Mouse (Mus musculus) MEL (cell line): ENCODE measurements around the gene Pcsk4. TPM values are rescaled to one million over a fixed set of nuclear protein-coding genes. Genes with fewer than 3 reads are reported as not detected.

Source experiments
- DNase-seq: peaks from one replicate; pipeline ENCODE4 v3.0.0; 2011; ENCODE audit warnings: low read depth, low spot score
- H3K27ac ChIP-seq: 2 replicates; pipeline ENCODE4 v1.5.1; 2012; ENCODE audit warnings: low read depth, mild to moderate bottlenecking, control low read depth, low read length, moderate library complexity; ENCODE audit not compliant: control insufficient read depth
- H3K27me3 ChIP-seq, 2 experiments: fragments of 150-350 bp in 1 of 2; sonication (generic) in 1 of 2; 2 replicates each; pipeline ENCODE4 v1.6.1; 2012; ENCODE audit warnings: low read length in 2 of 2, mild to moderate bottlenecking in 2 of 2, improper control_type of control experiment in 1 of 2, moderate library complexity in 1 of 2; ENCODE audit not compliant: insufficient read depth in 2 of 2, control insufficient read depth in 1 of 2
- H3K36me3 ChIP-seq, 2 experiments: 2 replicates each; pipeline ENCODE4 v1.6.1; 2012 to 2014; ENCODE audit warnings: low read length in 2 of 2, improper control_type of control experiment in 1 of 2, inconsistent platforms in 1 of 2, mild to moderate bottlenecking in 1 of 2; ENCODE audit not compliant: insufficient read depth in 2 of 2, control insufficient read depth in 1 of 2
- H3K4me1 ChIP-seq, 2 experiments: fragments of 150-350 bp in 1 of 2; sonication (generic) in 1 of 2; 2 replicates each; pipeline ENCODE4 v1.6.1; 2012; ENCODE audit warnings: low read length in 2 of 2, improper control_type of control experiment in 1 of 2, mild to moderate bottlenecking in 1 of 2; ENCODE audit not compliant: insufficient read depth in 2 of 2, control insufficient read depth in 1 of 2
- H3K4me3 ChIP-seq, 2 experiments: fragments of 150-350 bp in 1 of 2; sonication (generic) in 1 of 2; 2 replicates each; pipeline ENCODE4 v1.5.1; 2012; ENCODE audit warnings: low read depth in 2 of 2, low read length in 2 of 2, mild to moderate bottlenecking in 2 of 2, moderate library complexity in 2 of 2, control low read depth in 1 of 2, improper control_type of control experiment in 1 of 2; ENCODE audit not compliant: control insufficient read depth in 1 of 2, insufficient read depth in 1 of 2
- H3K79me2 ChIP-seq: 2 replicates; pipeline ENCODE4 v1.6.1; 2012; ENCODE audit warnings: mild to moderate bottlenecking, low read length, moderate library complexity; ENCODE audit not compliant: control insufficient read depth, poor library complexity, insufficient read depth
- H3K9ac ChIP-seq: 2 replicates; pipeline ENCODE4 v1.6.1; 2012; ENCODE audit warnings: low read depth, mild to moderate bottlenecking, control low read depth, low read length, moderate library complexity; ENCODE audit not compliant: control insufficient read depth, poor library complexity, severe bottlenecking
- H3K9me3 ChIP-seq: fragments of 150-350 bp; sonication (generic); replicated peaks from 2 replicates; pipeline ENCODE4 v1.6.1; 2012; ENCODE audit warnings: mild to moderate bottlenecking, low read length, improper control_type of control experiment, moderate library complexity; ENCODE audit not compliant: insufficient read depth
- BHLHE40 ChIP-seq: IDR thresholded peaks from 2 replicates; pipeline ENCODE4 v1.6.1; 2012; ENCODE audit warnings: low read depth, mild to moderate bottlenecking, inconsistent platforms, low read length, improper control_type of control experiment, borderline replicate concordance
- CHD1 ChIP-seq: IDR thresholded peaks from 2 replicates; pipeline ENCODE4 v1.6.1; 2012; ENCODE audit warnings: low read depth, mild to moderate bottlenecking, inconsistent platforms, low read length, improper control_type of control experiment
- CTCF ChIP-seq, 3 experiments: IDR thresholded peaks in 2 of 3; conservative IDR thresholded peaks in 1 of 3; 2 replicates each; pipeline ENCODE4 v1.5.1; 2011 to 2012; ENCODE audit warnings: low read length in 3 of 3, low read depth in 2 of 3, mild to moderate bottlenecking in 2 of 3, improper control_type of control experiment in 1 of 3, inconsistent platforms in 1 of 3, mixed read lengths in 1 of 3, moderate library complexity in 1 of 3; ENCODE audit not compliant: control insufficient read depth in 1 of 3, insufficient read depth in 1 of 3, poor library complexity in 1 of 3, severe bottlenecking in 1 of 3
- E2F4 ChIP-seq: IDR thresholded peaks from 2 replicates; pipeline ENCODE4 v1.6.1; 2011; ENCODE audit warnings: low read depth, low read length, improper control_type of control experiment, borderline replicate concordance
- ELF1 ChIP-seq: IDR thresholded peaks from 2 replicates; pipeline ENCODE4 v1.6.1; 2014; ENCODE audit warnings: low read depth, mild to moderate bottlenecking, inconsistent platforms, low read length, improper control_type of control experiment, moderate library complexity
- ETS1 ChIP-seq: IDR thresholded peaks from 2 replicates; pipeline ENCODE4 v1.6.1; 2012; ENCODE audit warnings: low read depth, mild to moderate bottlenecking, inconsistent platforms, low read length, improper control_type of control experiment, moderate library complexity
- GABPA ChIP-seq: IDR thresholded peaks from 2 replicates; pipeline ENCODE4 v1.6.1; 2012; ENCODE audit warnings: low read depth, mild to moderate bottlenecking, inconsistent platforms, low read length, improper control_type of control experiment, moderate library complexity
- GATA1 ChIP-seq: IDR thresholded peaks from 2 replicates; pipeline ENCODE4 v1.6.1; 2011; ENCODE audit warnings: low read depth, low read length, improper control_type of control experiment
- HCFC1 ChIP-seq: IDR thresholded peaks from 2 replicates; pipeline ENCODE4 v1.6.1; 2012; ENCODE audit warnings: low read depth, mild to moderate bottlenecking, inconsistent platforms, low read length, improper control_type of control experiment, moderate library complexity
- JUND ChIP-seq: IDR thresholded peaks from 2 replicates; pipeline ENCODE4 v1.6.1; 2011; ENCODE audit warnings: low read depth, mild to moderate bottlenecking, improper control_type of control experiment, low read length
- KAT2A ChIP-seq: conservative IDR thresholded peaks from 2 replicates; pipeline ENCODE4 v1.6.1; 2012; ENCODE audit warnings: low read depth, low read length, improper control_type of control experiment, inconsistent platforms
- MAFK ChIP-seq: IDR thresholded peaks from 2 replicates; pipeline ENCODE4 v1.6.1; 2011; ENCODE audit warnings: low read depth, mild to moderate bottlenecking, low read length, improper control_type of control experiment, borderline replicate concordance
- MAZ ChIP-seq: IDR thresholded peaks from 2 replicates; pipeline ENCODE4 v1.6.1; 2012; ENCODE audit warnings: low read depth, mild to moderate bottlenecking, inconsistent platforms, low read length, improper control_type of control experiment
- MEF2A ChIP-seq: IDR thresholded peaks from 2 replicates; pipeline ENCODE4 v1.6.1; 2014; ENCODE audit warnings: low read depth, mild to moderate bottlenecking, inconsistent platforms, low read length, improper control_type of control experiment; ENCODE audit not compliant: poor library complexity, insufficient replicate concordance, severe bottlenecking; ENCODE audit errors: extremely low read depth
- MYB ChIP-seq: IDR thresholded peaks from 2 replicates; pipeline ENCODE4 v1.6.1; 2011; ENCODE audit warnings: mild to moderate bottlenecking, low read depth, low read length, improper control_type of control experiment
- MYC ChIP-seq: IDR thresholded peaks from 2 replicates; pipeline ENCODE4 v1.6.1; 2011; ENCODE audit warnings: low read depth, mild to moderate bottlenecking, low read length, improper control_type of control experiment, moderate library complexity
- NELFE ChIP-seq: IDR thresholded peaks from 2 replicates; pipeline ENCODE4 v1.6.1; 2011; ENCODE audit warnings: low read depth, low read length, improper control_type of control experiment
- NRF1 ChIP-seq: IDR thresholded peaks from 2 replicates; pipeline ENCODE4 v1.6.1; 2014; ENCODE audit warnings: low read depth, mild to moderate bottlenecking, inconsistent platforms, low read length, improper control_type of control experiment, moderate library complexity; ENCODE audit not compliant: poor library complexity, insufficient read depth, severe bottlenecking
- POLR2A ChIP-seq, 2 experiments: IDR thresholded peaks; 2 replicates each; pipeline ENCODE4 v1.6.1; 2011 to 2012; ENCODE audit warnings: low read length in 2 of 2, mild to moderate bottlenecking in 2 of 2, control low read depth in 1 of 2, improper control_type of control experiment in 1 of 2, low read depth in 1 of 2, moderate library complexity in 1 of 2; ENCODE audit not compliant: control insufficient read depth in 1 of 2, insufficient read depth in 1 of 2, poor library complexity in 1 of 2
- RAD21 ChIP-seq: IDR thresholded peaks from 2 replicates; pipeline ENCODE4 v1.6.1; 2011; ENCODE audit warnings: mild to moderate bottlenecking, low read depth, low read length, improper control_type of control experiment
- RCOR1 ChIP-seq: IDR thresholded peaks from 2 replicates; pipeline ENCODE4 v1.6.1; 2012; ENCODE audit warnings: low read depth, mild to moderate bottlenecking, inconsistent platforms, low read length, improper control_type of control experiment
- TAL1 ChIP-seq: IDR thresholded peaks from 2 replicates; pipeline ENCODE4 v1.6.1; 2012; ENCODE audit warnings: mild to moderate bottlenecking, inconsistent platforms, low read length, moderate library complexity, mixed read lengths
- TBP ChIP-seq: IDR thresholded peaks from 2 replicates; pipeline ENCODE4 v1.8.0; 2011; ENCODE audit warnings: low read depth, low read length, improper control_type of control experiment
- TCF12 ChIP-seq: IDR thresholded peaks from 2 replicates; pipeline ENCODE4 v1.6.1; 2014; ENCODE audit warnings: low read depth, mild to moderate bottlenecking, inconsistent platforms, low read length, improper control_type of control experiment, moderate library complexity
- UBTF ChIP-seq: IDR thresholded peaks from 2 replicates; pipeline ENCODE4 v1.6.1; 2012; ENCODE audit warnings: low read depth, mild to moderate bottlenecking, inconsistent platforms, low read length, improper control_type of control experiment, moderate library complexity, borderline replicate concordance; ENCODE audit not compliant: insufficient read depth
- USF1 ChIP-seq: IDR thresholded peaks from 2 replicates; pipeline ENCODE4 v1.6.1; 2014; ENCODE audit warnings: low read depth, mild to moderate bottlenecking, inconsistent platforms, low read length, improper control_type of control experiment, moderate library complexity
- USF2 ChIP-seq, 2 experiments: IDR thresholded peaks; 2 replicates each; pipeline ENCODE4 v1.6.1; 2011 to 2012; ENCODE audit warnings: improper control_type of control experiment in 2 of 2, low read length in 2 of 2, borderline replicate concordance in 1 of 2, inconsistent platforms in 1 of 2, low read depth in 1 of 2, mild to moderate bottlenecking in 1 of 2; ENCODE audit not compliant: insufficient read depth in 1 of 2
- ZC3H11A ChIP-seq: IDR thresholded peaks from 2 replicates; pipeline ENCODE4 v1.6.1; 2012; ENCODE audit warnings: low read depth, mild to moderate bottlenecking, inconsistent platforms, low read length, improper control_type of control experiment
- ZMIZ1 ChIP-seq: IDR thresholded peaks from 2 replicates; pipeline ENCODE4 v1.6.1; 2012; ENCODE audit warnings: low read depth, mild to moderate bottlenecking, inconsistent platforms, low read length, improper control_type of control experiment, moderate library complexity
- ZNF384 ChIP-seq: IDR thresholded peaks from 2 replicates; pipeline ENCODE4 v1.6.1; 2012; ENCODE audit warnings: low read depth, mild to moderate bottlenecking, inconsistent platforms, low read length, improper control_type of control experiment
- polyA plus RNA-seq, 2 experiments: library from polyadenylated mRNA; stranded (reverse) in 1 of 2; unstranded in 1 of 2; fragments of >175 nt in 1 of 2; fragments of >200 nt in 1 of 2; gene quantifications; 2 replicates each; pipeline versions ENCODE4 v1.2.1 to v1.2.4; 2012; ENCODE audit warnings: low replicate concordance in 2 of 2, low read depth in 1 of 2; ENCODE audit not compliant: insufficient read length in 2 of 2, insufficient read depth in 1 of 2, missing spikeins in 1 of 2
- total RNA-seq: library from RNA; depleted of rRNA; stranded (reverse); fragments of 300-350 nt; gene quantifications from 2 replicates; pipeline ENCODE4 v1.2.3, GENCODE M21; 2012

The Pcsk4 gene
- total and polyA plus RNA-seq, 3 experiments, result 6.5 to 23.1 TPM; not detected in 1

DNA sequence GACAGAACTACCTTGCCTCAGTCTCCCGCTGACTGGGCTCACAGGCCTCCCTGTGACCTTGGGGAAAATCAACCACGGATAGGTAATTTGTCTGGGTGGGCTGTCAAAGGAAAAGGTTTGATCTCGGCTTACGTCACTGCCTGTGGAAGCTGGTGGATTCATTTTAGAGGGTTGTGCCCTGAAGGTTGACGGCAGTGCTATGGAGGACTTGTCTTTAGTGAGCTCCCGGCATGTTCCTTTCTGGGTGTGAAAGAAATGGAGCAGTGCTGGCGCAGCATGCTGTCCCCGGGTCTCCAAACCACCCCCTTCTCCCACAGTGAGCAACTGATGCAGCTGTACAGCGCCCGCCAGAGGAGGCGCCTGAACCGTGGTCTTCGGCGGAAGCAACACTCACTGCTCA is 36.0 kb downstream of the Pcsk4 start (continued):
- TF ChIP-seq GABPA (no peak), NELFE (no peak), MYC (no peak), ZC3H11A (no peak), RAD21 (no peak), ELF1 (no peak), HCFC1 (no peak), KAT2A (no peak), GATA1 (no peak), TBP (no peak), UBTF (no peak), ZMIZ1 (no peak), TAL1 (no peak), RCOR1 (no peak), ZNF384 (no peak), USF1 (no peak), TCF12 (no peak), NRF1 (no peak)

DNA sequence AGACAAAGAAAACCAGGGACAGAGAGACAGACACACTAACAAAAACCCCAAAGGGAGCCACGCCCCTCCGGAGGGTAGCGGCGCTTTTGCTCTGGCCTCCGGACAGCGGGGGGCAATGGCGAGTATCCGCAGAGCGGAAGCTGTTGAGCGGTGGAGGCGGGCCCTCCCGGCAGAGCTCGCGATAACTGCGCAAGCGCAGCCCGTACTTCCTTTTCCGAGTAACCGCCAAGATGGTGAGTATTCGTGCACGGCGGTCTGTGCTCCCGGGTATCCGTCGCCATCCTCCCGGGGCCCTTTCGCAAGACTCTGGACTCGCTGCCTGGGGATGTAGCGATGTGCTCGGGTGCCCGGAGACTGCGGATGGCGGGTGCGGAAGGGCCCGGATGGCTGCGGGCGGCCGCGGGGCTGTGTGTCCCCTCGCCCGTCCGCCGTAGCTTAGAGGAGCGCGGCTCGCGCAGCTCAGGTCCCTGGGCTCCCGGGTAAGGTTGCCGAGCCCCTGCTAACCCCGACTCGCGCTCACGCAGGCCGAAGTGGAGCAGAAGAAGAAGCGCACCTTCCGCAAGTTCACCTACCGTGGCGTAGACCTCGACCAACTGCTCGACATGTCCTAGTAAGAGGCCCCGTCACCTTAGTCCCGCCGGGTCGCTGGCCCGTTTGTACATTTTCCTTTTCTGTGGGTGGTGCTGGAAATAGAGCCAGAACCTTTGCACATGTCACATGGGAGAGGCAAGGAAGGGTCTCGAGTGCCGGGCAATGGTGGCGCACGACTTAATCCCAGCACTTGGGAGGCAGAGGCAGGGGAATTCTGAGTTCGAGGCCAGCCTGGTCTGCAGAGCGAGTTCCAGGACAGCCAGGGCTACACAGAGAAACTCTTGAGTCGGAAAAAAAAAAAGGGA is 36.8 kb downstream of the Pcsk4 start, which contains the start of gene Rps15:
TSS of gene Rps15 (plus strand) at position 203 of the 896 bp plus-strand sequence.
- Histone ChIP-seq H3K27ac (peak within 1 kb of the TSS; percentile 88), H3K9me3 (no peaks in the 10 kb centered on the region), H3K9ac (peak within 1 kb of the TSS; percentile 98), H3K27me3 (no peaks in the 10 kb centered on the region), H3K4me3 (peak within 1 kb of the TSS; percentile 75 to 95), H3K4me1 (peaks cover 0 to 22% of the 10 kb centered on the region in 2 experiments; a peak in 2 of 4 replicates), H3K79me2 (peaks cover 19% of the 10 kb centered on the region), H3K36me3 (peaks cover 8 to 9% of the 10 kb centered on the region in 2 experiments; a peak in 3 of 4 replicates)
- DNase-seq, result peak; percentile 97
- TF ChIP-seq GABPA (no peak; the same call in 1 of the 2 replicates), E2F4 (no peak), NELFE (peak; percentile 99), TAL1 (no peak), POLR2A (IDR thresholded peaks at IDR 0.05; ENCODE audit: control insufficient read depth in 1 of 2, insufficient read depth in 1 of 2, low read depth in 1 of 2, low read length in 2 of 2, poor library complexity in 1 of 2) (peak; percentile 94 to 98), MAZ (0 out of 2 replicates have a peak, but pooled peaks have one; percentile 40), TCF12 (peak; percentile 93), BHLHE40 (no peak), RAD21 (no peak), CTCF (IDR thresholded peaks at IDR 0.05 in 2 of 3, conservative IDR thresholded peaks at IDR 0.05 in 1 of 3; ENCODE audit: control insufficient read depth in 1 of 3, insufficient read depth in 1 of 3, low read depth in 2 of 3, low read length in 3 of 3, poor library complexity in 1 of 3, severe bottlenecking in 1 of 3) (peak; percentile 21 to 88 (median 85); a peak in 5 of 6 replicates), USF1 (no peak), USF2 (IDR thresholded peaks at IDR 0.05; ENCODE audit: borderline replicate concordance in 1 of 2, insufficient read depth in 1 of 2, low read depth in 1 of 2, low read length in 2 of 2) (no peak; a peak in 1 of 4 replicates), MEF2A (no peak), MYC (peak; percentile 85), ZC3H11A (no peak), NRF1 (peak; percentile 81), ZMIZ1 (peak; percentile 93), MYB (peak; percentile 86), KAT2A (peak; percentile 86), RCOR1 (no peak), TBP (peak; percentile 97), MAFK (no peak), JUND (no peak), CHD1 (0 out of 2 replicates have a peak, but pooled peaks have one; percentile 48), ETS1 (no peak), ELF1 (peak; percentile 92)
